Mouse (Mus musculus): ENCODE data around the gene Mrpl42. TPM values are rescaled to one million over a fixed set of nuclear protein-coding genes. Genes with fewer than 3 reads are reported as not detected.

The Mrpl42 gene
- polyA plus RNA-seq, 1 experiment from 2014 or later: 318 TPM

GRCm38 (mm10) chr10:95525037-95525675, 23.4 kb upstream of the Mrpl42 start:
- Histone ChIP-seq H3K9ac (replicated peaks; ENCODE audit: low read length) (no peak overlapping the region), H3K27ac (ENCODE audit: low read length) (no peak overlapping the region), H3K4me1 (ENCODE audit: insufficient read depth, low read length) (peaks cover 15% of the 10 kb centered on the region; the same call in 1 of the 2 replicates), H3K36me3 (ENCODE audit: insufficient read depth, low read length) (no peaks in the 10 kb centered on the region), H3K4me3 (ENCODE audit: low read length) (no peak overlapping the region), H3K9me3 (ENCODE audit: low read length) (no peaks in the 10 kb centered on the region), H3K4me2 (replicated peaks; ENCODE audit: low read depth, low read length) (no peak overlapping the region), H3K27me3 (ENCODE audit: insufficient read depth, low read length) (no peaks in the 10 kb centered on the region)
- whole genome bisulfite sequencing: 67% methylated on average over 6 of the region's 6 CpGs
- ATAC-seq (ENCODE audit: low FRiP score, low TSS enrichment): no peak

DNA sequence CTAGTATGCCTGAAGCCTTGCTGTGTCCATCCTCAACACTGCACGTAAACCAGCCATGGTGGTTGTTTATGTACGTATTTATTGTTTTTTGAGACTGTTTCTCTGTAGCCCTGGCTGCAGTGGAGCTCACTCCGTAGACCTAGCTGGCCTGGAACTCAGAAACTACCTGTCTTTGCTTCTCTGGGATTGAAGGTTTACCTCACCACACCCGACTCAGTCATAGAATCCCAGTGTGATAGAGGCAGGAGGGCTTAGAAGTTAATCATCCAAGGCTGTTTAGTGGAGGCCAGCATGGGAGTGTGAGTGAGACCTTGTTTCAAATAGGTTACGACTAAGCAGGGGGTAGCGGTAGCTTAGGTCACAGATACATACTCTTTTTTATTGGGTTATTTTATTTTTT, 15.9 kb upstream of the Mrpl42 start:
- Histone ChIP-seq H3K36me3 (ENCODE audit: insufficient read depth, low read length) (no peaks in the 10 kb centered on the region), H3K27ac (ENCODE audit: low read length) (no peak overlapping the region), H3K4me3 (ENCODE audit: low read length) (no peak overlapping the region), H3K27me3 (ENCODE audit: insufficient read depth, low read length) (no peaks in the 10 kb centered on the region), H3K4me1 (ENCODE audit: insufficient read depth, low read length) (peaks cover 13% of the 10 kb centered on the region), H3K9me3 (ENCODE audit: low read length) (no peaks in the 10 kb centered on the region), H3K4me2 (replicated peaks; ENCODE audit: low read depth, low read length) (no peak overlapping the region), H3K9ac (replicated peaks; ENCODE audit: low read length) (no peak overlapping the region)
- no peak for ATAC-seq (ENCODE audit: low FRiP score, low TSS enrichment)
- 91% methylated on average over 6 of the region's 6 CpGs for WGBS

DNA sequence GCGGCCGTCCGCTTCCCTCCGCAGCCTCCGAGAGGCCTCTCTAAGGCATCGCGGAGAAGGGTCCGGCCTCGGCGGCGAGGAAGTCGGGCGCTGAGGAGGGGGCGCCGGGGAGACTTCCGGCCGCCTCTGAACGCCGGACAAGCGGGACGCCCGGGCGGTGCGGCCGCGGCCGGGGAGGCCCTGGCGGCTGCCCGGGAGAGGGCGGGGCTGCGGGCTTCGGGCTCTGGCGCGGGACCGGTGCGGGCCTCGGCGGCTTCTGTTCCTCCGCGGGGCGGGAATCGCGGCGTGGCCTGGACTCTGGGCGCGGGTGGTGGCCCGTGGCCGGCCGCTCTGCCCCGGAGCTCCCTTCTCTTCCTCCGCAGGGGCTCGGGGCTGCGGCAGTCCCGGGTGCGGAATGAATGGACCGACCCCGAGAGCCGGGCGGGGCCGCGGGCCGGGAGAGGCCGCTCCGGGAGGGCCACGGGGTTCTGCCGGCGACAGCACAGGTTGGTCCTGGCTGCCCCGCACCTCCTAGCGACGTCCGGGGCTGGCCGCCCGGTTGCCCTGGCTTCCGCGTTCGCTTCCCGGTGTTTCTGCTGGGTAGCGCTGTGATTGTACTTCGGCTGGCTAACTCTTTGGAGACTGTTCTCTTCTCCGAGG, 13.7 kb upstream of the Mrpl42 start:
- Histone ChIP-seq H3K9me3 (ENCODE audit: low read length) (no peaks in the 10 kb centered on the region), H3K9ac (replicated peaks; ENCODE audit: low read length) (peak overlapping the region; percentile 98), H3K4me2 (replicated peaks; ENCODE audit: low read depth, low read length) (peak overlapping the region; percentile 64), H3K27ac (ENCODE audit: low read length) (peak overlapping the region; percentile 99), H3K4me1 (ENCODE audit: insufficient read depth, low read length) (peaks cover 13% of the 10 kb centered on the region), H3K36me3 (ENCODE audit: insufficient read depth, low read length) (no peaks in the 10 kb centered on the region), H3K4me3 (ENCODE audit: low read length) (peak overlapping the region; percentile 95), H3K27me3 (ENCODE audit: insufficient read depth, low read length) (no peaks in the 10 kb centered on the region)
- ATAC-seq (ENCODE audit: low FRiP score, low TSS enrichment): peak; percentile 75
- WGBS: under 1% methylated on average over 61 of the region's 80 CpGs

- Histone ChIP-seq H3K9ac (replicated peaks; ENCODE audit: low read length) (peak within 1 kb of the TSS; percentile 98), H3K36me3 (ENCODE audit: insufficient read depth, low read length) (no peaks in the 10 kb centered on the region), H3K4me1 (ENCODE audit: insufficient read depth, low read length) (peaks cover 13% of the 10 kb centered on the region), H3K4me2 (replicated peaks; ENCODE audit: low read depth, low read length) (peak within 1 kb of the TSS; percentile 70), H3K27me3 (ENCODE audit: insufficient read depth, low read length) (no peaks in the 10 kb centered on the region), H3K9me3 (ENCODE audit: low read length) (no peaks in the 10 kb centered on the region), H3K27ac (ENCODE audit: low read length) (peak within 1 kb of the TSS; percentile 99), H3K4me3 (ENCODE audit: low read length) (peak within 1 kb of the TSS; percentile 95)
- under 1% methylated on average over 81 of the region's 81 CpGs for WGBS
- ATAC-seq (ENCODE audit: low FRiP score, low TSS enrichment): peak; percentile 98
Observed at GRCm38 (mm10) chr10:95514656-95515292, 13.0 kb upstream of the Mrpl42 start, which contains the start of gene Ube2n. TSS of gene Ube2n (plus strand) at chr10:95515145.

DNA sequence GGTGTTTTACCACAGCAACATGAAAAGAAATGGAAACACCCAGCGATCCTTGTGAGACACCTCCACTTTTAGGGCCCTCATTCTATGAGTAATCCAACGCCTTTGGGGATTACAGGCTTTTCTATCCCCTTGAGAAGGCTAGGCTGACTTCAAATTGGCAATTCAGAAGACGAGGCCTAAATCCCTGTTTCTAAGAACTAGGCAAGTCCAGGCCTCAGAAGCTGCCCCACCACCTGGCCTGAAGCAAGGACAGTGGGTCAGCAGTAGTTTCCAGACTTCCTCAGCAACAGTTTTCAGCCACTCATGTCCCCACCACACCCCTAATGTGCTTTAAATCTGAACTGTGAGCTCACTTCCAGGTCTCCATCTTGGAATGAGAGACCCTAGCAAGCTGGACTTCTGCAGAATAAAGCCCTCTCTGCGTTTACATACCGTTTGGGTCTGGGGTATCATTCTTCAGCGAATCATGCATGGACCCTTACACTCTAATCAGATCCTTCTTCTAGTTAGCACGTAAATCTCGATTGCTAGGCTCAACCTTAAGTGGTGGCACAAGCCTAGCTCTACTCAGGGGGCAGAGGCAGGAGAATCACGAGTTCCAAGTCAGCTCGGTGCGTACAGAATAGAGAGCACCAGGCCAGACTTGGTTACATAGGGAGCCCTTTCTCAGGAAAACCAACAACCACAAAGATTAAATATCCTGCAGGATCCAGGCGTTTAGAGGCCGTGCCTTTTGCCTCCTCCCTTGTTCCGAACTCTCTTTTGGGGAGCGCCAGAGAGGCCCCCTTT, 12.2 kb upstream of the Mrpl42 start:
- Histone ChIP-seq H3K27ac (ENCODE audit: low read length) (peak overlapping the region; percentile 99), H3K9me3 (ENCODE audit: low read length) (no peaks in the 10 kb centered on the region), H3K36me3 (ENCODE audit: insufficient read depth, low read length) (no peaks in the 10 kb centered on the region), H3K4me1 (ENCODE audit: insufficient read depth, low read length) (peaks cover 13% of the 10 kb centered on the region), H3K4me2 (replicated peaks; ENCODE audit: low read depth, low read length) (peak overlapping the region; percentile 70), H3K4me3 (ENCODE audit: low read length) (peak overlapping the region; percentile 95), H3K27me3 (ENCODE audit: insufficient read depth, low read length) (no peaks in the 10 kb centered on the region), H3K9ac (replicated peaks; ENCODE audit: low read length) (peak overlapping the region; percentile 98)
- ATAC-seq (ENCODE audit: low FRiP score, low TSS enrichment): peak; percentile 25; the same call in 1 of the 2 replicates
- 33% methylated on average over 15 of the region's 15 CpGs for WGBS

DNA sequence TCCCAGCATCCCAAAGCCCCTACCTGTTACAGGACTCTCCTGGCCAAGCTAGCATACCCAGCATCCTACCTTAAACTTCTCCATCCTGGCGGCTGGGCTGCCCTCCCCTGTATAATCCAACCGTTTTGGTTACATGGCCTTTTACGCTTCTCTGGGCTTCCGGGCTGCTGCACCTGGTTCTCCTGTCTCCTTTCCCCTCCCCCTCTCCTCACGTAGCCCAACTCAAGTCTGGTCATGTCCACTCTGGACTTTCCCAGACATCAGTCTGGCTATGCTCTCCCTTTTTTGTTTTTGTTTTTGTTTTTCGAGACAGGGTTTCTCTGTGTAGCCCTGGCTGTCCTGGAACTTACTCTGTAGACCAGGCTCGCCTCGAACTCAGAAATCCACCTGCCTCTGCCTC, 10.9 kb upstream of the Mrpl42 start:
- no peaks in the 10 kb centered on the region for H3K9me3 ChIP-seq (ENCODE audit: low read length)
- peaks cover 13% of the 10 kb centered on the region for H3K4me1 ChIP-seq (ENCODE audit: insufficient read depth, low read length)
- ATAC-seq (ENCODE audit: low FRiP score, low TSS enrichment): no peak
- no peak overlapping the region for H3K4me2 ChIP-seq (replicated peaks; ENCODE audit: low read depth, low read length)
- H3K4me3 ChIP-seq (ENCODE audit: low read length): no peak overlapping the region
- no peaks in the 10 kb centered on the region for H3K27me3 ChIP-seq (ENCODE audit: insufficient read depth, low read length)
- 0 out of 2 replicates have a peak overlapping the region, but pooled peaks have one; percentile 22 for H3K9ac ChIP-seq (replicated peaks; ENCODE audit: low read length)
- H3K27ac ChIP-seq (ENCODE audit: low read length): no peak overlapping the region
- WGBS: 79% methylated on average over 8 of the region's 8 CpGs
- H3K36me3 ChIP-seq (ENCODE audit: insufficient read depth, low read length): no peaks in the 10 kb centered on the region

DNA sequence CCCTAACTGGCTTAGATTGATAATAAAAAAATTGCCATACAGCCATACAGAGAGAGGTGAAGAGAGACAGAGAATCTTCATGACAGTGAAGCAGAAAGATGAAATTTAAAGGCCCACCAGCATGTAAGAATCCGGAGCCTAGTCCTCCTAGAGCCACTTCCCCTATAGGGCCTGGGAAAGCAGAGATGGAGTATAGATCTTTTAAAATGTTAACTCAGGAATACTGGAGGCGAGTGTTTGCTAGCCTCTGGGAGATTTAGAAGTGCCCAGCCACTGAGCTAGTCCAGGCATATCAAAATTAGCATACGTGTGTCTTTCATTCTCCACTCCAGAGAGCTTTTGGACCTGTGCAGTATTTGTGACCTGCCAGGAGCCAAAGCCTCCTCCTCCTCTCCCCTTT, 7.5 kb upstream of the Mrpl42 start:
- WGBS: 70% methylated on average over 3 of the region's 3 CpGs
- H3K4me3 ChIP-seq (ENCODE audit: low read length): no peak overlapping the region
- H3K9me3 ChIP-seq (ENCODE audit: low read length): no peaks in the 10 kb centered on the region
- no peak overlapping the region for H3K4me2 ChIP-seq (replicated peaks; ENCODE audit: low read depth, low read length)
- H3K36me3 ChIP-seq (ENCODE audit: insufficient read depth, low read length): no peaks in the 10 kb centered on the region
- H3K9ac ChIP-seq (replicated peaks; ENCODE audit: low read length): no peak overlapping the region
- ATAC-seq (ENCODE audit: low FRiP score, low TSS enrichment): no peak
- H3K27me3 ChIP-seq (ENCODE audit: insufficient read depth, low read length): no peaks in the 10 kb centered on the region
- peaks cover 5% of the 10 kb centered on the region for H3K4me1 ChIP-seq (ENCODE audit: insufficient read depth, low read length)
- no peak overlapping the region for H3K27ac ChIP-seq (ENCODE audit: low read length)

GRCm38 (mm10) chr10:95508793-95509192, 7.1 kb upstream of the Mrpl42 start:
- H3K9ac ChIP-seq (replicated peaks; ENCODE audit: low read length): no peak overlapping the region
- H3K4me2 ChIP-seq (replicated peaks; ENCODE audit: low read depth, low read length): no peak overlapping the region
- no peaks in the 10 kb centered on the region for H3K36me3 ChIP-seq (ENCODE audit: insufficient read depth, low read length)
- H3K4me1 ChIP-seq (ENCODE audit: insufficient read depth, low read length): peaks cover under 1% of the 10 kb centered on the region; the same call in 1 of the 2 replicates
- no peaks in the 10 kb centered on the region for H3K9me3 ChIP-seq (ENCODE audit: low read length)
- 78% methylated on average over 6 of the region's 6 CpGs for WGBS
- H3K4me3 ChIP-seq (ENCODE audit: low read length): no peak overlapping the region
- ATAC-seq (ENCODE audit: low FRiP score, low TSS enrichment): no peak
- no peak overlapping the region for H3K27ac ChIP-seq (ENCODE audit: low read length)
- no peaks in the 10 kb centered on the region for H3K27me3 ChIP-seq (ENCODE audit: insufficient read depth, low read length)

- H3K27ac ChIP-seq (ENCODE audit: low read length): no peak overlapping the region
- no peaks in the 10 kb centered on the region for H3K36me3 ChIP-seq (ENCODE audit: insufficient read depth, low read length)
- H3K9ac ChIP-seq (replicated peaks; ENCODE audit: low read length): no peak overlapping the region
- no peaks in the 10 kb centered on the region for H3K4me1 ChIP-seq (ENCODE audit: insufficient read depth, low read length)
- H3K4me3 ChIP-seq (ENCODE audit: low read length): no peak overlapping the region
- no peaks in the 10 kb centered on the region for H3K9me3 ChIP-seq (ENCODE audit: low read length)
- 81% methylated on average over 8 of the region's 8 CpGs for WGBS
- no peak for ATAC-seq (ENCODE audit: low FRiP score, low TSS enrichment)
- no peak overlapping the region for H3K4me2 ChIP-seq (replicated peaks; ENCODE audit: low read depth, low read length)
- H3K27me3 ChIP-seq (ENCODE audit: insufficient read depth, low read length): no peaks in the 10 kb centered on the region
Observed at GRCm38 (mm10) chr10:95508126-95508525, 6.4 kb upstream of the Mrpl42 start.

Data from kidney, embryonic 16.5 days (tissue).